Mouse (Mus musculus): ENCODE data around the gene Atp2b4.

DNA sequence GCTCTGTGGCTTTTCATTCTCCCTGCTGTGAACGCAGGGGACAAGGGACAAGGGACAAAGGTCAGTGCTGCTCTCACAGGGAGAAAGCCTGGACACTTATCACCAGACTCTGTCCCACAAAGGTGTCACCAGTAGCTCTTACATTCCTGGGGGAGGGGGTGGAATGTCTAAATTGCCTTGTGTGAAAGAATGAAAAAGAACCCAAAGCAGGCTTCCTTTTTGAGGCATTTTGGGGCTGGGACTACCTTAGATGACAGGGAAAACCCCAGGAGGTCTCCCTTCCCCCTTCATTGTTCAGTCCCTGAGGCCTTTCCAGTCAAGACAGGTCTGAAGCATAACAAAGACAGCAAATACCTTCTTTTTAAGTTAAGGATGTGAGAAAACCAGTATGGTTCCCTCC lies 106.5 kb downstream of the Atp2b4 start:
- TF ChIP-seq POLR2A (IDR thresholded peaks at IDR 0.05; ENCODE audit: low read depth, low read length) (no peak), CTCF (IDR thresholded peaks at IDR 0.05; ENCODE audit: borderline replicate concordance, insufficient read depth, low read length) (no peak)
